In the genomic region with DNA sequence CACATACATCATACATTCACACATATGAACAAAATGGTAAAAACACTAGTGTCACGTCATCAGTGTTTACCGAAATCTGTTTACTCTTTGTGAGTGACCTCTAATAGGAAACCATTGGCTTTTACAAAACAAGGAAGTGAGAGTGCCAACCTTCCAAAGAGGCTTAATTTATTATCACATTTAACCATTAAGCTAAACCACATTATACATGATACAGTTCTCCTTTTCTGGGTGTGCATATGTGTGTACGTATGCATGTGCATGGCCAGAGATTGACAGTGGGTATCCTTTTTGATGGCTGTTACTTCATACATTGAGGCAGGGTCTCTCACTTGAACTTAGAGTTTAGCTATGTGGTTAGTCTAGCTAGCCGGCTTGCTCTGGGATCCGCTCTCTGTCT, we compare ENCODE assay signal across 20 mouse cellular contexts. TPM values are rescaled to one million over a fixed set of nuclear protein-coding genes. Genes with fewer than 3 reads are reported as not detected.
DNase-seq lines count a peak whose midpoint lies in the region; ATAC-seq and TF ChIP-seq lines count a peak whose summit lies in the region.
"Had no signal": no experiment of that assay in that cellular context is flagged by ENCODE, and none has a peak within 500 bp of the region (broad histone marks: within the 10 kb centered on the region; RNA-seq: fewer than 3 reads in every experiment).

No protein-coding gene starts in this region.

- no peak overlapping the region for H3K4me2 ChIP-seq in forebrain, embryonic 11.5 days (ENCODE audit: low read depth, low read length, severe bottlenecking)
- H3K4me2 ChIP-seq: embryonic facial prominence, embryonic 13.5 days; forebrain, embryonic 13.5 days; heart, embryonic 13.5 days; hindbrain, embryonic 12.5 days had no signal

- H3K4me1 ChIP-seq in liver, adult 2 months (ENCODE audit: control insufficient read depth, insufficient read depth, low read length) = peaks cover 8% of the 10 kb centered on the region
- no peaks in the 10 kb centered on the region for H3K4me1 ChIP-seq in forebrain, embryonic 11.5 days (replicated peaks; ENCODE audit: control insufficient read depth, insufficient read depth, low read length)
- H3K4me1 ChIP-seq: forebrain, embryonic 13.5 days; hindbrain, embryonic 12.5 days had no signal

- DNase-seq in liver, adult 2 months (ENCODE audit: extremely low read depth, low read depth, low spot score) = no peak
- no peak for DNase-seq in liver
- no peak for DNase-seq in ovary, adult 18-20 months (ENCODE audit: low spot score)
- no peak for DNase-seq in embryo, embryonic 9.5 days (ENCODE audit: extremely low spot score)
- no peak for DNase-seq in forebrain, embryonic 11.5 days (ENCODE audit: low spot score)
- DNase-seq: adrenal gland, postnatal 10 days; cerebellum, adult 11 months; cerebellum, adult 8-10 months; cerebellum, postnatal 14 days; forebrain, postnatal 0 days; gastrocnemius, postnatal 14 days; heart, postnatal 36 days had no signal

- no peaks in the 10 kb centered on the region for H3K9me3 ChIP-seq in forebrain, embryonic 11.5 days (ENCODE audit: control insufficient read depth, low read length)
- H3K9me3 ChIP-seq: embryonic facial prominence, embryonic 13.5 days; forebrain, embryonic 13.5 days; heart, embryonic 13.5 days; hindbrain, embryonic 12.5 days had no signal

- WGBS in liver, adult 2 months = 58% methylated on average over 5 of the region's 5 CpGs
- WGBS in forebrain, embryonic 11.5 days = 95% methylated on average over 5 of the region's 5 CpGs

- TF ChIP-seq CTCF in liver, adult 2 months (IDR thresholded peaks at IDR 0.05; ENCODE audit: low read depth, low read length) = no peak

- no peaks in the 10 kb centered on the region for H3K27me3 ChIP-seq in liver, adult 2 months (ENCODE audit: control insufficient read depth, insufficient read depth, low read length)
- H3K27me3 ChIP-seq in forebrain, embryonic 11.5 days (ENCODE audit: control insufficient read depth, insufficient read depth, low read length) = no peaks in the 10 kb centered on the region
- H3K27me3 ChIP-seq: CH12.LX; embryonic facial prominence, embryonic 13.5 days; forebrain, embryonic 13.5 days; heart, embryonic 13.5 days; hindbrain, embryonic 12.5 days had no signal

- H3K79me2 ChIP-seq in liver, adult 2 months (ENCODE audit: control insufficient read depth, insufficient read depth, low read length) = peaks cover 24% of the 10 kb centered on the region; the same call in 1 of the 2 replicates

- H3K27ac ChIP-seq in liver, adult 2 months (replicated peaks; ENCODE audit: insufficient read depth, low read depth, low read length) = peak overlapping the region; percentile 56
- no peak overlapping the region for H3K27ac ChIP-seq in forebrain, embryonic 11.5 days (ENCODE audit: low read depth, low read length)
- H3K27ac ChIP-seq: embryonic facial prominence, embryonic 13.5 days; forebrain, embryonic 13.5 days; heart, embryonic 13.5 days; hindbrain, embryonic 12.5 days had no signal

- peak; percentile 87 for ATAC-seq in common myeloid progenitor, adult 5-6 weeks (replicated peaks; ENCODE audit: low read depth, poor library complexity, severe bottlenecking)
- ATAC-seq in megakaryocyte progenitor cell, adult 5-6 weeks (replicated peaks; ENCODE audit: poor library complexity) = peak; percentile 70
- ATAC-seq in forebrain, embryonic 11.5 days (replicated peaks; ENCODE audit: low FRiP score) = no peak
- ATAC-seq: forebrain, embryonic 13.5 days; forebrain, postnatal 0 days; hindbrain, embryonic 16.5 days had no signal

- TF ChIP-seq POLR2A in liver, adult 2 months (IDR thresholded peaks at IDR 0.05; ENCODE audit: extremely low read depth, insufficient read depth, low read length) = no peak

- H3K36me3 ChIP-seq in liver, adult 2 months (ENCODE audit: control insufficient read depth, insufficient read depth, low read length) = no peaks in the 10 kb centered on the region
- H3K36me3 ChIP-seq in forebrain, embryonic 11.5 days (ENCODE audit: control insufficient read depth, insufficient read depth, low read length) = no peaks in the 10 kb centered on the region

- no peak overlapping the region for H3K9ac ChIP-seq in liver, adult 2 months (ENCODE audit: low read depth, low read length)
- H3K9ac ChIP-seq in forebrain, embryonic 11.5 days (ENCODE audit: low read length) = no peak overlapping the region
- H3K9ac ChIP-seq: embryonic facial prominence, embryonic 13.5 days; forebrain, embryonic 13.5 days; forebrain, postnatal 0 days; heart, embryonic 13.5 days; hindbrain, embryonic 12.5 days had no signal

- H3K4me3 ChIP-seq in liver, adult 2 months (ENCODE audit: insufficient read depth, low read depth, low read length) = no peak overlapping the region
- no peak overlapping the region for H3K4me3 ChIP-seq in forebrain, embryonic 11.5 days (ENCODE audit: low read depth, low read length)
- H3K4me3 ChIP-seq: embryonic facial prominence, embryonic 13.5 days; forebrain, embryonic 13.5 days; heart, embryonic 13.5 days; hindbrain, embryonic 12.5 days had no signal

RNA-seq across cellular contexts. Expression of a gene that starts 20.8 kb away (rescaled TPM):
- total RNA-seq in liver, adult 2 months (2014; rRNA removed) = 1.5 and 1.7 TPM in 2 replicates
- polyA plus RNA-seq in liver, adult 2 months (2012; rRNA removed) = 0.40 and 0.62 TPM in 2 replicates
- total RNA-seq in common myeloid progenitor, adult 5-6 weeks (2017) = 1.6 TPM in 2 replicates
- 0.79 and 1.4 TPM in 2 replicates for total RNA-seq in megakaryocyte progenitor cell, adult 5-6 weeks (2015)
- 1.4 and 2.6 TPM in 2 replicates for total RNA-seq in megakaryocyte progenitor cell, adult 5-6 weeks (2017)
- polyA plus RNA-seq in forebrain, embryonic 11.5 days (2014; fragmentation: Nextera tagmentation; extraction: Ambion mirVana) = 29.8 and 32.4 TPM in 2 replicates

RNA-seq across cellular contexts. Expression of a gene that starts 21.4 kb away (rescaled TPM):
- total RNA-seq in liver, adult 2 months (2014; rRNA removed) = 15.6 and 16.2 TPM in 2 replicates
- polyA plus RNA-seq in liver, adult 2 months (2012; rRNA removed) = 1.8 and 3.6 TPM in 2 replicates
- 26.6 and 57.0 TPM in 2 replicates for total RNA-seq in common myeloid progenitor, adult 5-6 weeks (2017)
- 14.9 and 17.7 TPM in 2 replicates for total RNA-seq in megakaryocyte progenitor cell, adult 5-6 weeks (2015)
- 16.8 and 18.0 TPM in 2 replicates for total RNA-seq in megakaryocyte progenitor cell, adult 5-6 weeks (2017)
- 31.4 and 32.7 TPM in 2 replicates for polyA plus RNA-seq in forebrain, embryonic 11.5 days (2014; fragmentation: Nextera tagmentation; extraction: Ambion mirVana)
